Mouse (Mus musculus): ENCODE data around the gene Zscan20. TPM values are rescaled to one million over a fixed set of nuclear protein-coding genes. Genes with fewer than 3 reads are reported as not detected.

Gene Zscan20
- not detected in 2 replicates for polyA plus RNA-seq (2012; ENCODE audit: insufficient read depth, insufficient read length, low replicate concordance, missing spikeins)

- H3K27ac ChIP-seq (ENCODE audit: insufficient read depth, low read depth, low read length), result peak within 1 kb of the TSS; percentile 21; the same call in 1 of the 2 replicates
- under 1% methylated on average over 24 of the region's 24 CpGs for WGBS
These were observed at the start of gene Zscan20 for GRCm38 (mm10) chr4:128609925-128610402. Gene Zscan20 (minus strand): TSS chr4:128610098.

GRCm38 (mm10) chr4:128655446-128655845, 45.5 kb upstream of the Zscan20 start:
- 1% methylated on average over 12 of the region's 12 CpGs for WGBS
- H3K27ac ChIP-seq (ENCODE audit: insufficient read depth, low read depth, low read length), result peak overlapping the region; percentile 79
- TF ChIP-seq POLR2A (IDR thresholded peaks at IDR 0.05; ENCODE audit: insufficient read depth, low read depth, low read length) (no peak), CTCF (IDR thresholded peaks at IDR 0.05; ENCODE audit: insufficient read depth, low read depth, low read length) (no peak)
- peak overlapping the region; percentile 72 for H3K4me3 ChIP-seq (ENCODE audit: insufficient read depth, low read depth, low read length)
- peaks cover 23% of the 10 kb centered on the region for H3K4me1 ChIP-seq (ENCODE audit: control insufficient read depth, insufficient read depth, low read length)

More at GRCm38 (mm10) chr4:128609925-128610402, at the start of gene Zscan20:
- TF ChIP-seq POLR2A (IDR thresholded peaks at IDR 0.05; ENCODE audit: insufficient read depth, low read depth, low read length) (peak; percentile 40; the same call in 1 of the 2 replicates), CTCF (IDR thresholded peaks at IDR 0.05; ENCODE audit: insufficient read depth, low read depth, low read length) (no peak)
- Histone ChIP-seq H3K4me3 (ENCODE audit: insufficient read depth, low read depth, low read length) (peak within 1 kb of the TSS; percentile 82), H3K4me1 (ENCODE audit: control insufficient read depth, insufficient read depth, low read length) (peaks cover 8% of the 10 kb centered on the region)

- peak; percentile 63 for TF ChIP-seq POLR2A (IDR thresholded peaks at IDR 0.05; ENCODE audit: insufficient read depth, low read depth, low read length)
- TF ChIP-seq CTCF (IDR thresholded peaks at IDR 0.05; ENCODE audit: insufficient read depth, low read depth, low read length), result no peak
- H3K4me3 ChIP-seq (ENCODE audit: insufficient read depth, low read depth, low read length), result peak within 1 kb of the TSS; percentile 72
- peaks cover 20% of the 10 kb centered on the region for H3K4me1 ChIP-seq (ENCODE audit: control insufficient read depth, insufficient read depth, low read length)
- WGBS, result under 1% methylated on average over 85 of the region's 85 CpGs
- peak within 1 kb of the TSS; percentile 79 for H3K27ac ChIP-seq (ENCODE audit: insufficient read depth, low read depth, low read length)
These were observed 44.8 kb upstream of the Zscan20 start, which contains the start of gene Phc2 for GRCm38 (mm10) chr4:128654505-128655381. Gene Phc2 (plus strand): TSS chr4:128654702.

GRCm38 (mm10) chr4:128652584-128653298, 42.8 kb upstream of the Zscan20 start:
- Histone ChIP-seq H3K4me3 (ENCODE audit: insufficient read depth, low read depth, low read length) (no peak overlapping the region), H3K27ac (ENCODE audit: insufficient read depth, low read depth, low read length) (no peak overlapping the region), H3K4me1 (ENCODE audit: control insufficient read depth, insufficient read depth, low read length) (peaks cover 9% of the 10 kb centered on the region)
- 71% methylated on average over 5 of the region's 5 CpGs for WGBS
- TF ChIP-seq POLR2A (IDR thresholded peaks at IDR 0.05; ENCODE audit: insufficient read depth, low read depth, low read length) (no peak), CTCF (IDR thresholded peaks at IDR 0.05; ENCODE audit: insufficient read depth, low read depth, low read length) (no peak)

GRCm38 (mm10) chr4:128651530-128651929, 41.6 kb upstream of the Zscan20 start:
- Histone ChIP-seq H3K4me3 (ENCODE audit: insufficient read depth, low read depth, low read length) (no peak overlapping the region), H3K27ac (ENCODE audit: insufficient read depth, low read depth, low read length) (no peak overlapping the region), H3K4me1 (ENCODE audit: control insufficient read depth, insufficient read depth, low read length) (peaks cover 3% of the 10 kb centered on the region)
- WGBS, result 85% methylated on average over 3 of the region's 3 CpGs
- TF ChIP-seq POLR2A (IDR thresholded peaks at IDR 0.05; ENCODE audit: insufficient read depth, low read depth, low read length), result no peak
- TF ChIP-seq CTCF (IDR thresholded peaks at IDR 0.05; ENCODE audit: insufficient read depth, low read depth, low read length), result no peak

GRCm38 (mm10) chr4:128648567-128649255, 38.8 kb upstream of the Zscan20 start:
- peaks cover 3% of the 10 kb centered on the region for H3K4me1 ChIP-seq (ENCODE audit: control insufficient read depth, insufficient read depth, low read length)
- no peak for TF ChIP-seq POLR2A (IDR thresholded peaks at IDR 0.05; ENCODE audit: insufficient read depth, low read depth, low read length)
- no peak for TF ChIP-seq CTCF (IDR thresholded peaks at IDR 0.05; ENCODE audit: insufficient read depth, low read depth, low read length)
- 78% methylated on average over 8 of the region's 8 CpGs for WGBS
- no peak overlapping the region for H3K4me3 ChIP-seq (ENCODE audit: insufficient read depth, low read depth, low read length)
- H3K27ac ChIP-seq (ENCODE audit: insufficient read depth, low read depth, low read length), result no peak overlapping the region

GRCm38 (mm10) chr4:128646762-128647161, 36.9 kb upstream of the Zscan20 start:
- Histone ChIP-seq H3K4me1 (ENCODE audit: control insufficient read depth, insufficient read depth, low read length) (no peaks in the 10 kb centered on the region), H3K27ac (ENCODE audit: insufficient read depth, low read depth, low read length) (no peak overlapping the region), H3K4me3 (ENCODE audit: insufficient read depth, low read depth, low read length) (no peak overlapping the region)
- 61% methylated on average over 7 of the region's 7 CpGs for WGBS
- TF ChIP-seq CTCF (IDR thresholded peaks at IDR 0.05; ENCODE audit: insufficient read depth, low read depth, low read length) (no peak), POLR2A (IDR thresholded peaks at IDR 0.05; ENCODE audit: insufficient read depth, low read depth, low read length) (no peak)

- TF ChIP-seq CTCF (IDR thresholded peaks at IDR 0.05; ENCODE audit: insufficient read depth, low read depth, low read length) (no peak), POLR2A (IDR thresholded peaks at IDR 0.05; ENCODE audit: insufficient read depth, low read depth, low read length) (no peak)
- 89% methylated on average over 6 of the region's 6 CpGs for WGBS
- no peak overlapping the region for H3K27ac ChIP-seq (ENCODE audit: insufficient read depth, low read depth, low read length)
- no peaks in the 10 kb centered on the region for H3K4me1 ChIP-seq (ENCODE audit: control insufficient read depth, insufficient read depth, low read length)
- H3K4me3 ChIP-seq (ENCODE audit: insufficient read depth, low read depth, low read length), result no peak overlapping the region
These were observed 36.0 kb upstream of the Zscan20 start for GRCm38 (mm10) chr4:128645896-128646295.

Data from olfactory bulb, adult 2 months (tissue).